Mouse (Mus musculus) left cerebral cortex, postnatal 4 days (tissue): ENCODE results near the gene Arid5b. TPM values are rescaled to one million over a fixed set of nuclear protein-coding genes. Genes with fewer than 3 reads are reported as not detected.

Source experiments
- DNase-seq: peaks from one replicate; pipeline ENCODE4 v3.0.0-alpha.2; 2022
- intact Hi-C: fragments of 180-260 bp; cut with DNase I; formaldehyde crosslinking; loops from one replicate; pipeline ENCODE4 v1.15.1; 2025
- total RNA-seq, 2 experiments: library from RNA; stranded (reverse); gene quantifications; 2 replicates each; pipeline ENCODE4 v1.2.3; 2021

Arid5b gene
- total RNA-seq, 2 experiments from 2014 or later, result 28.7 to 31.5 TPM

GRCm38 (mm10) chr10:68274900-68275760, 3.4 kb downstream of the Arid5b start:
- intact Hi-C loops, result loop anchor here (10.0 kb wide), 1 partner anchor 120 kb away; no protein-coding TSS in a partner anchor
- peak; percentile 32 for DNase-seq

DNA sequence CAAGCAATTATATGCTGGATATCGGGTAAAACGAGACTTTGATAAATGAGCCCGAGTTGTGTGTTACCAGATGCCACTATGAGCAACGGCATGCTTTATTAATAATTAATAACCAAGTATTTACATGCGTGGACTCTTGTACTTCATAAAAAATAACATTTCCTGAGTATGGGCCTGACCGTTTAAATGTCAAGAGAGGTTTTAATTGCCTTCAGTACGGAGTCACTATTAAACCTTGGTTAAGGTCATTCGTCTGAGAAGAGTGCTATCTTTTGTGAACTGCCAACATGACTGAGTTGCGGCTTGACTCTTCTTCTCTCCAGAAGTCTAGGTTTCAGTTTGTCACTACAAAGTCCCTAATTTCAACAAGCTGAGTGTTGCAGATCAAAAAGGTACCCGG, 8.8 kb downstream of the Arid5b start:
- DNase-seq, result no peak
- intact Hi-C loops, result loop anchor here (10.0 kb wide), 1 partner anchor 115 kb away; no protein-coding TSS in a partner anchor

DNA sequence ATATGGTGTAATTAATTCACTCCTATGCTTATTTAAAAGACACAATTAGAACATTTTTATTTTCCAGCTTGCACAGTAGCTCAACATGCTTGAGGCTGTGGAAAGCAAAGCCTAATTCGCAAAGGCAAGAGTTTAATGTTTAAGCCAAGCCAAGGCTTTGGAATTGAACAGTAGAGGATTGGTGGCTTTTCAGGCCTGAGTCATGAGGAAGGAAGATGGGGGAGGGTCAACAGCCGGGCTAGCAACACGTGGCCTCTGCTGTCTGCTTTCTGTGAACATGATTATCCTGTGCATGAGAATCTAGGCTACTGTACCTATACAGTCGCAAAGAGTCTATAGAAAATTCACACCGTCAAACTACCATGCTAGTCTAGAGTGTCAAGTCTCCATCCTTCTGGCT, 9.9 kb downstream of the Arid5b start:
- no peak for DNase-seq
- intact Hi-C loops, result no loop called here

DNA sequence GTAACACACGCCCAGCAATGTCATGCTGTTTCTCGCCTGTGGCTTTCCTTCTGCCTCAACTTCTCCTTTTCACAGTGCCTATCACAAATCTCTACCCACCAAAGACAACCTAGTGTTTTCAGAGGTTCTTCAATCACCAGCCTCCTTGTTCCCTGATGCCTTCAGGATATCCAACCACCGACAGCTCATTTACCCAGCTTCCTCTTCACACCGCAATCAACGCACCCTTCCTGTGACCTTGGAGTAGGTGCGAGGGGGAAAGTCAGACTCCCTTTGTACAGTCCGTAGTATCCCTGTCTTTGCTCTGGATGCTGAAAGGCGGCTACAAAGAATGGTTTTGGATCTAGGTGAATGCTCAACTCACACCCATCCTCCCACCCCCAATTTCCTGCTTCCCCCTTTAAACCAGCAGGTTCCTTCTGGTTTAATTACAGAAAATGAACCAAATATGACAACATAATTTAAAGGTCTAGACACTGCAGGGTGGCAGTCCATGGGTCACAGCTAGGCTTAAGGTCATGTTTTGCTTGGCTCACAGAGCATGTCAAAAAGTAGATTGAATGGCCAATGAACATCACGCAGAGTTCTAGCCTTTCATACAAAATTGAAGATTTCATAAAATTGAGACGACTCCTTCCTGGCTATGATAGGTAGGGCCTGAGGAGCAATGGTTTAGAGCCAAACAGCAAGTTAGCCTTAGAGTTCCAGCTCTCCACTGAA, 14.4 kb downstream of the Arid5b start:
- no peak for DNase-seq
- intact Hi-C loops, result no loop called here

DNA sequence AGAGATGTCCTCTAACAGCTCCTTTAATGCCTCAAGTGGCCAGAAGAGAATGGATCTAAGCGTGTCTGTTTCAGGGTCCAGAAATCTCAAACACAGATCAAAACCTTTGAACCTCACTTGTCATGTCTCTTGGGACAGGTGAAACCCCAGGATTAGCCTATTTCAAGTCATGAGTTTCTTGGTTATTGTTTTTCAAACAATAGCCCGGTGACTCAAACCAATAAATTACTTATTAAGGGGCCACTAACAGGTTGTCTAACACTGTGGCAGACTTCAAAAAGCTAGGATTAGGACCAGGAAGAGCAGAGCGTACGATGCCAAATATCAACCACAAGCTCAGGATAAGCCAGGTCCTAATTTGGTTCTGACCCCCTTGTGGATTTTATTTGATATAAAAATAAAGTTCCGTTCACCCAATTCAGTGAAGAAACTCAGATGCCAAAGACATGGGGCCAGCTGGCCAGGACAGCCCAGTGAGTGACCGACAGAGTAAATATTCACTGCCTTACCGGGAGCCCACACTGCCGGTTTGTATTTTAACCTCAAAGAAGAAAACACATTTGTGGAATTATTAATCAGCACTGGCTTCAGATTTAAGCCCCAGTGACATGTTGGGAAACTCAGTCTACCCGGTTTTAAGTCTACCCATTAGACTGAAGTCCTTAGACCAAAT, 15.1 kb downstream of the Arid5b start:
- intact Hi-C loops, result no loop called here
- no peak for DNase-seq

DNA sequence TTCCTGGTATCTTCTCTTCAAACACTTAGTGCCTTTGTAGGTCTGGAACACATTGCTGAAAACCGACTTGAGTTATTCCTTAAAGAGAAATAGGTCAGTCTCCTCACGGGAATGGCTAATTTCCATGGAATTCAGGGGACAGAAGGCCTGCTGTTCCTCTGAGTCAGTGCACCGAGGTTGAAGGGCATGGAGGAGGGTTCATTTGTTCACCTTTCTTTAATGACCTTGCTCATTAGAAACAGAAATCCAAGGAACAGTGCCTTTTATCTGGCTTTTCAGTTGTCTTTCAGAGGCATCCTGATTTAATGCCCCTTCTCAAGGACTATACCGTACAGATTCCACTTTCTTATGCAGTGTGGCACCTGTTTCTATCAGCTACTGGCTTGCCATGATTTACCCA, 18.9 kb downstream of the Arid5b start:
- intact Hi-C loops, result no loop called here

DNA sequence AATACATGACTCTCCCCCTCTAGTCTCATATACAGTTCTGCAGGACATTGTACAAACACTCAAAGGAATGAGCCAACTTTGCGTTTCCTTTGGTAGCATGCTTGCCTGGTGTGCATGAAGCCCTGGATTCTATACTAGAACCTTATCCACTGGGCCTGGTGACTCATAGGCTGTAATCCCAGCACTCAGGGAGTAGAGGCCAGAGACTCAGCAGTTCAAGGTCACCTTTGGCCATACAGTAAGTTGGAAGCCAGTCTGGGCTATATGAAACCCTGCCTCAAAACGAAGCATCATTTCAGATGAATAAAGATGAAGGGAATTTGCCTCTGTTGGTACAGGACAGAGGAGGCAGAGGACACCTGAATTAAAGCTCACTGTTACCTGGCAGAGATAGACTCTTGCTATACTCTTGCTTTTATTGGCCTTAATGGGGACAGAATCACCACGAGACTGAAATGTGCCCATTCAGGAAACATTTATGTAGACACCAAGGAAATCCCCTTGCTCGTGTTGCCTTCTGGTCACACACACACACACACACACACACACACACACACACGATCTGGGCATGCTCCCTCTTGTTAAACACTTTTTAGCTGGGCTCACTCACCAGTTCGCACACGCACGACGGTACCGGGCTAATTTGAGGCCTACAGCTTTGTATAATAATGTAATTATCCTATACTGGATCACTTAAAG, 21.0 kb downstream of the Arid5b start:
- DNase-seq, result no peak
- intact Hi-C loops, result no loop called here

More for the DNA sequence above, 18.9 kb downstream of the Arid5b start:
- DNase-seq, result no peak

DNA sequence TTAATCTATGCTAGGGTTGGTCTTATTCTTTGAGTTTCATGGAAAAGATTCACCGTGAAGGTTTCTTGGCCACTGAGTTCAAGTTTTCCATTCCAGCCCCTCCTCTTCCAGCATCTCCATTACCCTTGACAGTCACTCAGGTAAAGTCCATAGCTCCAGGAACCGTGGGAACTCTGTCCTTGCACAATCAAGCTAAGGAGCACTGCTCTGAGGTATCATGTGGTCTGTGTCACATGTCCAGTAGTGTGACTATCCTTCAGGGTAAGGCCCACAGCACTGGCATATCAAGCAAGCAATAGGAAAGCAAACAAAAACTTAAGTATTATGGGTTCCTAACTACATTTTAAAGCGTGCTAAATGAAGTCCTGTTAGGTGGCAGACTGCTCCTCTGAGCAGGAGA, 22.4 kb downstream of the Arid5b start:
- intact Hi-C loops, result no loop called here
- no peak for DNase-seq

DNA sequence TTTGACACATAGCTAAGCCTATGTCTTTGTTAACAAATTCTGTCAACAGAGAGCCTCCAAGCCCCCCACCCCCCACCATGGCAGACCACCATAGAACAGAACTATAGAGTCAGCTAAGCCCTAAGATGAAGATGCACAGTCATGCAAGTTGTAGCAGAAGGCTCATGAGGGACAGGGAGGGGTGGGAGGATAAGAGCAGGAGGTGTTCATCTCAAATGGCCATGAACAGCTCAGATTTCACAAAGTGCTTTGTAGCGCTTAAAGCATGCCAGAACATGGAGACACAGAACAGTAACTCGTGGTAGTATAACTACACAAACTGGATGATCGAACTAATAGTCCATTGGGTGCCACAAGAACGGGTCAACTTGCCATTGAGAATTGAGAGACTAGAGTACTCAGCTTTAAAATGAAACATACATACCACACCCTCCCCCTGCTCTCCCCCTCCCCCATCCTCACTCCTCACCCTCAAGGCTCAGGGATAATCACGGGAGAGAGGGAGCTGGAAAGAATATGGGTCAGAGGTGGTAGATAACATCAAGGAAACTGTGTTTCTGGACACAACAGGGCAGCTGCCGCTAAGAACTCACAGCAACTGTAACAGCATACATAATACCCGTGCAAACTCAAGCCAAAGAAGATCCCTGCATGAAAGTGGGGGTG, 25.0 kb downstream of the Arid5b start:
- no peak for DNase-seq
- intact Hi-C loops, result no loop called here

- intact Hi-C loops, result no loop called here
Observed at GRCm38 (mm10) chr10:68252650-68253049, 25.9 kb downstream of the Arid5b start.

GRCm38 (mm10) chr10:68249355-68249782, 29.2 kb downstream of the Arid5b start:
- intact Hi-C loops, result no loop called here
- DNase-seq, result peak; percentile 4

More at GRCm38 (mm10) chr10:68252650-68253049, 25.9 kb downstream of the Arid5b start:
- no peak for DNase-seq

DNA sequence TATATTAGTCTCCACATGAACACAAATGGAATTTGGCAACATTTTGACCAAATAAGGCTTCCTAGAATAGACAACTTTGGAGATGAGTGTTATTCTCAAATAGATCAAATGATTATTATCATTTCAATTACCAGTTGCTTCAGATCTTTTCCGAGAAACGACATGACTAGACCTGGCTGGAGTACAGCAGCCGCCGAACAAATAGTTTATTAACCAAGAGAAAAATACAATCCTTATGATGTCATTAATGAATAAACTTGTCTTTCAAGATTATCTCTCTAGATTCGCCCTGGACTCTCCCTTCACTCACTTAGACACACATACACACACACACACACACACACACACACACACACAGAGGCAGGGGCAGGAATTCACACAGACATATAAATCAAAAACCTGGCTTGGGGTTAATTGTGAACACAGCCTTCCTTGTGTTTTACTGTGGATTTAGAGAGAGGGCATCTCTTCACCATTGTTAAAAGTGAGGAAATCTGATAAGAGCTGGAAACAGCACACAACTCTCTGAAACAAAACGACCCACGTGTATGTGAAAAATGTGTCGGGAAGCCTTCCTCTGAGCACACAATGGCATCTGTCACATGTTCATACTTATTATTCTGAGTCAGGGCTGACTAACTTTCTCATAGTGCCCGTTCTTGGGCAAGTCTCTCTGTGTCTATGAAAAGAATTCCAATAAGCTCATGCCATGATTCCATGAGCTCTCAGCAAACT, 30.1 kb downstream of the Arid5b start:
- DNase-seq, result no peak
- intact Hi-C loops, result no loop called here

GRCm38 (mm10) chr10:68247490-68248280, 30.9 kb downstream of the Arid5b start:
- no peak for DNase-seq
- intact Hi-C loops, result no loop called here

DNA sequence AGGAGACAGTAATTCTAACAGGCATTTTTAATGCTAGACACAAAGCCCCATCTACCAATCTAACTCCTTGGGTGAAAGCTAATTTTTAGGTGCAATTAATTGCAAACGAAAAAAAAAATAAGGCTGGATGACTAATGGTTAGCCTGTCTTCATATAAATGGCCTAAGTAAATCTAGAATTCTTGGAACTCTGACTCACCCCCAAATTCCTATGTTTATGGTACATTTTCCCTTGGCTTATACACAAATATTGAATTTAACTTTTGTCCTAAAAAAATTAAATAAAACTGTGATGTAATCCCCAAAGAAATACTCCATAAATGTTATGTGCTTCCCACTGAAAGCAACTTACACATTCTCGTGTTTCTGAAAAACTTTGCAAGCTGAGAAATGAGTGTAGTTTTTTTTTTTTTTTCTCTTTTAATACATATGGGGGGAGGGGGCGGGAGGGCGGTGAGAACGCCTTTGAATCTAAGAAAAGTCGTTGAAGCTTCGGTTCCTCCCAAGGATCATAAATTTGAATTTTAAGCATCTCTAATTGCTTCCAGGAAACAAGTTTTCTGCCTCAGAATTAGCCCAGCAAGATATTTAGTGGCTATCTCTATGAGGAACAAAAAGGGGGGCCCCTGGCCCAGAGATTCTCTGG, 31.8 kb downstream of the Arid5b start:
- no peak for DNase-seq
- intact Hi-C loops, result no loop called here

DNA sequence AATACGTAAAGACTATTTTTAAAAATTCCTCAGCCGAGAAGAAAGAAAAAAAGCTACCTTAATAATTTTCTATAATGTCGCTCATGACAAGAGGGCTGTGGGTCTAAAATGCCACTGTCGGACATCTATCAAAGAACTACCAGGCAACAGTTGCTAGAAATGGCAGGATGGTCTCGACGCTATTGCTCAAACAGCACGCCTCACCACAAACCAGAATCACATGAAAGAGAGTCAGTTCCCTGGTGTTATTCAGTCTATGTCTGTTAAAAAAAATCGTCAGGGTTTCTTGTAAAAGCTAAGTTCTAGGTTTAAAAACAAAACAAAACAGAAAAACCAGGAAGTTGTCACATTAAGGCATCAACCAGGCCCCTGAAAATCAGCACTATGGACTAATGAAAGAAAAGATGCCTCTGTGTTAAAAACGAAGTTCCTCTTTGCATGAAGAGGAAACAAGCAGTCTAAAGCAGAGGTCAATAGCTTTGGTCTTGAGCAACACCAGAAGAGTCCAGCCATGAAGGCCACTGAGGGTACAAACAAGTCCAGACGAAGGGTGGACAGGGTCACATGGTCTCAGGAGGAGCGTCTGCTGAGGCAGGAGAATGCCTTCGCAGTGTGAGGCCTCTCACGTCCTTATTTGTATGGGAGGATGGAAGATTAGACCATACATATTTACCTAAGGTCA, 37.6 kb downstream of the Arid5b start:
- DNase-seq, result no peak
- intact Hi-C loops, result no loop called here

GRCm38 (mm10) chr10:68240094-68240803, 38.3 kb downstream of the Arid5b start:
- no peak for DNase-seq
- intact Hi-C loops, result no loop called here
